Mouse (Mus musculus) midbrain, embryonic 12.5 days (tissue): ENCODE data around the gene Def8. TPM values are rescaled to one million over a fixed set of nuclear protein-coding genes. Genes with fewer than 3 reads are reported as not detected.
"Not testable (repeated sequence)": the region's sequence is repeated elsewhere in the genome, so short reads cannot be mapped to it uniquely, and the experiment has no call there.

Experiments used
- ATAC-seq: fragments of 200-750 bp; cut with Nextera tagmentation; 2 replicates; pipeline ENCODE4 v1.8.0; 2017; ENCODE audit warnings: low read depth, moderate TSS enrichment, moderate library complexity; ENCODE audit not compliant: low FRiP score
- H3K27ac ChIP-seq: fragments of 300-500 bp; sonication (generic); replicated peaks from 2 replicates; pipeline ENCODE4 v1.5.1; 2016; ENCODE audit warnings: mild to moderate bottlenecking
- H3K27me3 ChIP-seq: fragments of 300-500 bp; sonication (generic); 2 replicates; pipeline ENCODE4 v1.6.1; 2016; ENCODE audit warnings: mild to moderate bottlenecking
- H3K36me3 ChIP-seq: fragments of 300-500 bp; sonication (generic); 2 replicates; pipeline ENCODE4 v1.6.1; 2016
- H3K4me1 ChIP-seq: fragments of 300-500 bp; sonication (generic); 2 replicates; pipeline ENCODE4 v1.6.1; 2016
- H3K4me2 ChIP-seq: fragments of 300-500 bp; sonication (generic); replicated peaks from 2 replicates; pipeline ENCODE4 v1.6.1; 2016; ENCODE audit warnings: mild to moderate bottlenecking, moderate library complexity
- H3K4me3 ChIP-seq: fragments of 300-500 bp; sonication (generic); 2 replicates; pipeline ENCODE4 v1.5.1; 2016; ENCODE audit warnings: mild to moderate bottlenecking
- H3K9ac ChIP-seq: fragments of 300-500 bp; sonication (generic); replicated peaks from 2 replicates; pipeline ENCODE4 v1.6.1; 2016; ENCODE audit warnings: mild to moderate bottlenecking, moderate library complexity
- H3K9me3 ChIP-seq: fragments of 300-500 bp; sonication (generic); 2 replicates; pipeline ENCODE4 v1.6.1; 2016; ENCODE audit warnings: mild to moderate bottlenecking
- WGBS: fragments of 180-500 bp; shearing (Covaris S2); methylation state at CpG from one replicate; pipeline ENCODE4 v1.1.7; 2016; 5-methylcytosine and 5-hydroxymethylcytosine counted together
- polyA plus RNA-seq: library from polyadenylated mRNA; unstranded; fragments of >200 nt; fragmentation: Nextera tagmentation; extraction: Ambion mirVana; gene quantifications from 2 replicates; pipeline ENCODE4 v1.2.1, GENCODE M21; 2016

Def8 gene
- polyA plus RNA-seq, 1 experiment from 2014 or later = 44.0 TPM

DNA sequence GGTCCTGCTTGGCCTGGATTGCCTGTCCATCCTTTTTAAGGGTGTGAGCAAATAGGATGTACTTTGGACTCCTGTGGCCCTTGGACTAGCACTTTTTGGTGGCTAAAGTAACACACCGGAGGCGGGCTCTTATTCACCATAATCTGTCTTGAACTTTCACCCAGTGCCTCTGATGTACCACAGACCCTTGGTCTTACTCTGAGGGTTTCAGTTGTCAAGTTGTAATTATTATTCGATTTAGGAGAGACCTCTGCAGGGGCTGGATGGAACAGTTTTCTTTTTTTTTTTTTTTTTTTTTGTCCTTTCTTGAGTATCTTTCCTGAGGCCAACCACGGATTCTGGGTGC, 20.2 kb downstream of the Def8 start:
- ATAC-seq = peak; percentile 20; the same call in 1 of the 2 replicates
- Histone ChIP-seq H3K36me3 (peaks cover 5% of the 10 kb centered on the region; the same call in 1 of the 2 replicates), H3K9ac (peak overlapping the region; percentile 77), H3K4me2 (peak overlapping the region; percentile 70), H3K27me3 (no peaks in the 10 kb centered on the region), H3K9me3 (no peaks in the 10 kb centered on the region), H3K27ac (peak overlapping the region; percentile 77), H3K4me3 (peak overlapping the region; percentile 73), H3K4me1 (peaks cover 11% of the 10 kb centered on the region)
- WGBS = 27% methylated on average over 4 of the region's 4 CpGs

DNA sequence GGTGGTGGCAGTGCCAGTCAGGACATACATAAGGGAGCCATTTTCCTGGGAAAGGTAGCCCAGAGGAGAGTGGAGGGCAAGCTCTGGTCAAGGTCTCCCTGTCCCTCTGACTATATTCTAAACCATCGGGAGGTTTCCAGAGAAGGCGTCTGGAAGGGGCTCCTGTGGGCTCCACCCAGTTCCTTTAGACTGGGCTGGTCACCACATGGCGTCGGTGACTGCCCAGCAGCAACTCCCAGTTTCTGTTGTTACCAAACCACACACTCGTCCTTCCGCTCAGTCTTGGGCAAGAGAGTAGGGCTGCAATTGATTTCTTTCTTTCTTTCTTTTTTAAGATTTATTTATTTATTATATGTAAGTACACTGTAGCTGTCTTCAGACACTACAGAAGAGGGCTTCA, 20.8 kb downstream of the Def8 start:
- Histone ChIP-seq H3K4me1 (peaks cover 11% of the 10 kb centered on the region), H3K27me3 (no peaks in the 10 kb centered on the region), H3K9me3 (no peaks in the 10 kb centered on the region), H3K27ac (no peak overlapping the region), H3K36me3 (peaks cover 8% of the 10 kb centered on the region), H3K9ac (no peak overlapping the region), H3K4me3 (no peak overlapping the region), H3K4me2 (peak overlapping the region; percentile 70; the same call in 1 of the 2 replicates)
- 96% methylated on average over 6 of the region's 6 CpGs for WGBS
- ATAC-seq = no peak

DNA sequence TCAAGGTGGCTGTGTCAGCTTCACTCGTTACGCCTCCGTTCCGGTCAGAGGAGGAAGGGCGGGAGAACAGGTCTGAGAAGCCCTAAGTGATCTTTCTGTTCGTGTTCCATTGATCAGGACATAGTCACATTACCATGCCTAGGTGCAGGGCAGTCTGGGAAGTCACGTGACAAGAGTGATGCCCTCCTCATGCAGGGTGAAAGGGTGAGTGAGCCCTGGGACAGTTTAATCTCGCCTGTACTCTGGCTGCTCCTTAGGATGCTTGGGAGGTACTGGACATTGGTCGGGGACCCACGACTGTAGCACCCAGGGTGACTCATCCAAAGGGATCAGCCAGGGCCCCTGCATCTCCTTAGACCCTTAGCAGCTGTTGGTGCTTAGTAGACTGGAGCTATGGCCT, 22.7 kb downstream of the Def8 start:
- WGBS = 92% methylated on average over 10 of the region's 10 CpGs

DNA sequence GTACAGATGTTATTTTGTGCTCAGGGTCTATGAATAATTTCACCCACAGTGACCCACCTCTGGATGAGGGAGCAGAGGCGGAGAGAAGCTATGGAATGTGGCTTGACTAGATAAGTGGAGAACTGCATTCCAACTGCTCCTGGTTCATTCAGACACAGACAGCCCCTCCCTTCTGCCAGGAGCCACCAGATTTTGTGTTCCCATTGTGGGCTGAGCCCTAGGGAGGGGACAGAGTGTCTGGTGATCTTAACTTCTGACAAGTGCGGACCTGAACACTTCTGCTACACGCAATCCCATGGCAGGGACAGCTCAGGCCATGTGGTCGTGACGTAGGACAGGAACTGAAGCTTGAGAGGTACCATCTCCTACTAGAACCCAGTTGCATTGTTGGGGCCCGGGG, 23.5 kb downstream of the Def8 start:
- Histone ChIP-seq H3K27ac (no peak overlapping the region), H3K27me3 (no peaks in the 10 kb centered on the region), H3K9ac (no peak overlapping the region), H3K4me2 (no peak overlapping the region), H3K36me3 (peaks cover 20% of the 10 kb centered on the region), H3K4me1 (peaks cover 11% of the 10 kb centered on the region), H3K4me3 (no peak overlapping the region), H3K9me3 (no peaks in the 10 kb centered on the region)
- no peak for ATAC-seq
- WGBS = 92% methylated on average over 6 of the region's 6 CpGs

More for the DNA sequence above, 22.7 kb downstream of the Def8 start:
- H3K27ac ChIP-seq = no peak overlapping the region
- no peaks in the 10 kb centered on the region for H3K27me3 ChIP-seq
- H3K4me3 ChIP-seq = no peak overlapping the region
- no peak overlapping the region for H3K9ac ChIP-seq
- no peak for ATAC-seq
- H3K36me3 ChIP-seq = peaks cover 15% of the 10 kb centered on the region
- H3K9me3 ChIP-seq = no peaks in the 10 kb centered on the region
- no peak overlapping the region for H3K4me2 ChIP-seq
- H3K4me1 ChIP-seq = peaks cover 11% of the 10 kb centered on the region

DNA sequence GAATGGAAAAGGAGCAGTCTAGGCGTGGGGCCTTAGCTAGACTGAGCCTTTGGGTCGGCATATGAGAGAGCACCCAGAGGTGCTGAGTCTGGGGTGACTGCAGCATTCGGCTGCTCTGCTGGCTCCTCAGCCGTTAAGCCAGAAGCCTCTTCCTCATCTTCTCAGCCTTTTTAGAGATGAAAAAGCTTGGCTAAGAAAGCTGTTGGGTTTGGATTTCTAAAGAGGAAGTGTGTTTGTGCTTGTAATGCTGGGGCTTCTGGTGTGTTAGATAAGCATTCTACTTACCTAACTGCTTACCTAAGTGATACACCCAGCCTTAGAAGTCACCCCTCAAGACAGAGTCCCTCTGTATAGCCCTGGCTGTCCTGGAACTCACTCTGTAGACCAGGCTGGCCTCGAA, 27.5 kb downstream of the Def8 start:
- no peak overlapping the region for H3K4me2 ChIP-seq
- H3K27me3 ChIP-seq = no peaks in the 10 kb centered on the region
- no peak overlapping the region for H3K4me3 ChIP-seq
- H3K9me3 ChIP-seq = no peaks in the 10 kb centered on the region
- no peak for ATAC-seq
- H3K9ac ChIP-seq = no peak overlapping the region
- no peaks in the 10 kb centered on the region for H3K4me1 ChIP-seq
- peaks cover 52% of the 10 kb centered on the region for H3K36me3 ChIP-seq
- 89% methylated on average over 5 of the region's 5 CpGs for WGBS
- H3K27ac ChIP-seq = no peak overlapping the region

DNA sequence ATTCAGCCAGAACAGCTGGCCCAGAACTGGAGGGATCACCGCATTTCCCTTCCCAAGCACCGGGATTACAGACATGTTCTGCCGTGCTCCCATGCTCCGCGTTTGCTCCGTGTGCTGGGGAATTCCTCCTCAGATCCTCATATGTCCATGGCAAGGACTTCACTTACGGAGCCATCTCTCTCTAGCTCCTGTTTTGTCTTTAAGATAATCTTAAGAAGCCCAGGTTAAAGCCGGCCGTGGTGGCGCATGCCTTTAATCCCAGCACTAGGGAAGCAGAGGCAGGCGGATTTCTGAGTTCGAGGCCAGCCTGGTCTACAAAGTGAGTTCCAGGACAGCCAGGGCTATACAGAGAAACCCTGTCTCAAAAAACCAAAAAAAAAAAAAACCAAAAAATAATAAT, 28.4 kb downstream of the Def8 start:
- H3K4me2 ChIP-seq, H3K27ac ChIP-seq, H3K4me1 ChIP-seq, H3K27me3 ChIP-seq, H3K9me3 ChIP-seq, H3K9ac ChIP-seq, H3K4me3 ChIP-seq, ATAC-seq: not testable (repeated sequence)
- peaks cover 62% of the 10 kb centered on the region for H3K36me3 ChIP-seq
- WGBS = 96% methylated on average over 12 of the region's 12 CpGs

DNA sequence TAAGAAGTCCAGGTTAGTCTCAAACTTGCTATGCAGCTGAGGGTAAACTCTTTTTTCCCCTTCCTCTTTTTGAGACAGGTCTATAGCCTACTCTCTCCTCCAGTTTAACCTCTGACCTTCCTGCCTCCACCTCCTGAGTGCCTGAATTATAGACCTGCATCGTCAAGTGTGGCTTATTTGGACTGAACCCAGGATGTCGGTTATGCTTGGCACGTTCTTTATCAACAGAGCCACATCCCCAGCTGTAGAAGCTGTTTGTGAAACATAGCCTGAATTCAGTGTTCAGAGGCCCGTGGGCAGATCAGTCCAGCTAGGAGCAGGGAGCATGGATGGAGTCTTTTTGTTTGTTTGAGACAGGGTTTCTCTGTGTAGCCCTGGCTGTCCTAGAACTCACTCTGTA, 28.8 kb downstream of the Def8 start:
- no peak for ATAC-seq
- peaks cover 65% of the 10 kb centered on the region for H3K36me3 ChIP-seq

DNA sequence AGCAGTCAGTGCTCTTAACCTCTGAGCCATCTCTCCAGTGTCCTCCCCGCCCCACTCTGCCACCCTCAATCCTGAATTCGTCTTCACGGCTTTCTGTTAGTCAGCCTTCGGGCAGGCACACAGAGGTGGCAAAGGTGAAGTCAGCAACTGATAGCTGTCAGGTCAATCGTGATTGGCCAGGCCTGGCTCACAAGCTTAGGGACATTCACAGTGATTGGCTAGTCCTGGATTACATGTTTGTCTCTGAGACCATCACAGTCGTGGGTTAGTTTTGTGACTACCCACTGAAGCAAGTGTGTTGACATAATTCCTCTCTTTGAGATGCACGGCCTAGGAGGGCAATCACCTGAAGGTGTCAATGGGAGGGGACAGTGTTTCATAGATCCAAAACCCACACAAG, 30.0 kb downstream of the Def8 start:
- no peaks in the 10 kb centered on the region for H3K27me3 ChIP-seq
- no peaks in the 10 kb centered on the region for H3K4me1 ChIP-seq
- H3K36me3 ChIP-seq = peaks cover 73% of the 10 kb centered on the region
- WGBS = 86% methylated on average over 7 of the region's 7 CpGs
- H3K4me3 ChIP-seq = no peak overlapping the region
- H3K9me3 ChIP-seq = no peaks in the 10 kb centered on the region
- H3K9ac ChIP-seq = no peak overlapping the region
- ATAC-seq = no peak
- no peak overlapping the region for H3K4me2 ChIP-seq
- H3K27ac ChIP-seq = no peak overlapping the region

More for the DNA sequence above, 28.8 kb downstream of the Def8 start:
- no peaks in the 10 kb centered on the region for H3K4me1 ChIP-seq
- H3K27ac ChIP-seq = no peak overlapping the region
- H3K4me2 ChIP-seq = no peak overlapping the region
- no peak overlapping the region for H3K4me3 ChIP-seq
- H3K9me3 ChIP-seq = no peaks in the 10 kb centered on the region
- WGBS = 79% methylated on average over 4 of the region's 4 CpGs
- H3K27me3 ChIP-seq = no peaks in the 10 kb centered on the region
- H3K9ac ChIP-seq = no peak overlapping the region

DNA sequence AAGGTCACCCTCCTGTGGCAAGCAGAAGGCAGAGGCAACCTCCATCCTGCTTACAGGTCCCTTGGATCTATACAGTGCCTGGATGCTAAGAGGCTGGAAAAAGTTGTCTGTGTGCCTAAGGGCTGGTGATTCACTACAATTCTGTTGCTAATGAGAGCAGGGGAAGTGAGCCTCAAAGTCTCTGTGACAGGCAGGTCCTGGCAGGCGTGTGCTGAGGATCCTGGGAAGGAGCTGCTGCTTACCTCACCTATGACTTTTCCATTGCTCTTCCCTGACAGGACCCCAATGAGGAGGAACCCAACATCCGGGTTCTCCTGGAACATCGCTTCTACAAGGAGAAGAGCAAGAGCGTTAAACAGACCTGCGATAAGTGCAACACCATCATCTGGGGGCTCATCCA, 30.6 kb downstream of the Def8 start:
- Histone ChIP-seq H3K27ac (no peak overlapping the region), H3K36me3 (peaks cover 76% of the 10 kb centered on the region), H3K9me3 (no peaks in the 10 kb centered on the region), H3K4me3 (no peak overlapping the region), H3K27me3 (no peaks in the 10 kb centered on the region), H3K4me1 (no peaks in the 10 kb centered on the region), H3K9ac (no peak overlapping the region), H3K4me2 (no peak overlapping the region)
- 83% methylated on average over 5 of the region's 5 CpGs for WGBS
- no peak for ATAC-seq

DNA sequence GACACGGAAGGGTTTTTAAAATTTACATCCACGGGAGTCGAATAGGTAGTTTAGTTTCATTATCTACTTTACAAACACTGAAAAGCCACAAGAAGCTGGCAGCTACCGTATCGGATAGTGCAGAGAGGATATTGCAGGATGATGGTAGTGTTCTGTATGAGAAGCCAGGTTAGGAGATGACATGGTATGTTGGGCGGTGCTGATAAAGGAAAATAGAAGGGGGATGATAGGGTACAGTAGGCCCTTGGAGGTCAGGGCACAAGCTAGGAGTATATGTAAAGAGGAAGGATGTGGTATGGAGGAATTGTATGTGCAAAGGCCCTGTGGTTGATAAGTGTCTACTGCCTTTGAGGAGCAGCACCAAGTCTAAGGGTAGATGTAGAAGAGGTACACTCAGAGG, 31.2 kb downstream of the Def8 start:
- Histone ChIP-seq H3K4me1 (no peaks in the 10 kb centered on the region), H3K27ac (no peak overlapping the region), H3K4me2 (no peak overlapping the region), H3K9me3 (no peaks in the 10 kb centered on the region), H3K36me3 (peaks cover 76% of the 10 kb centered on the region), H3K27me3 (no peaks in the 10 kb centered on the region), H3K9ac (no peak overlapping the region), H3K4me3 (no peak overlapping the region)
- 92% methylated on average over 6 of the region's 6 CpGs for WGBS
- ATAC-seq = no peak

DNA sequence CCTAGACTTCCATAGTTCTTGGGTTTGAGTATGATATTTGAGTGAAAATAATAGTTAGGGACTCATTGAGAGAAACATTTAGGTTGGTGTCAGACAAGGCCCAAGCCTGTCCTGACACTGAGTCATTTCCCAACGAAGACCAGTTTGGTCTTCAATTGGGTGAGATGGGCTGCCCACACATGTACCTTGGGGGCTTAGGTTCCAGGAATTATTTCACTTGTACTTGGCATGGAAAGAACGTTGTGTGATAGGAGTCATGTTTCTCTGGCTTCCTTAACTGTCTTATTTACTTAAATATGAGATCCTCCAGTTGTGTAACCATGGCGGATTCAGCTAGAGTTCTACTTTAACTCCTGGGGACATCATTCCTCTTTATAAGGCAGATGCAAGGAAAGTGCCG, 40.3 kb downstream of the Def8 start:
- WGBS = 89% methylated on average over 4 of the region's 4 CpGs
- H3K36me3 ChIP-seq = peaks cover 47% of the 10 kb centered on the region
- no peak overlapping the region for H3K9ac ChIP-seq
- no peak for ATAC-seq
- H3K4me1 ChIP-seq = no peaks in the 10 kb centered on the region
- H3K27me3 ChIP-seq = no peaks in the 10 kb centered on the region
- no peaks in the 10 kb centered on the region for H3K9me3 ChIP-seq
- no peak overlapping the region for H3K27ac ChIP-seq
- H3K4me2 ChIP-seq = no peak overlapping the region
- H3K4me3 ChIP-seq = no peak overlapping the region

DNA sequence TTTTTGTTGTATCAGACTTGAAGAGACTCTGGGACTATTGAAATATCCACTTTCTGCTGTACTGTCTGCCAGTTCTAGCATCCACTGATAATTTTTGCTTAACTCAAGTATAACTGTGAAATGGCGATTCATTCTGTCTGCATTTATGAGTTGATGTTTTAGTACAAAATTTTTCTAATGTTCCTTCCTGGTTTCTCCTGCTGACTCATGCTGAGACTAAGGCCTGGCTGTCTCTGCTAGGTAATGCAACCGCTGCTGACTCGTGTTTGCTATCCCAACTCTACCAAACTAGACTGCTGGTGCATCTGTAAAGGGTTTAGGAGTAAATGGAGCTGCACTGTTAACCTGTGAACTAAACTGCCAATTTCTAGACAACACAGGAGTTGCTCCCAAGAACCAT, 44.1 kb downstream of the Def8 start:
- Histone ChIP-seq H3K9ac (no peak overlapping the region), H3K4me2 (no peak overlapping the region), H3K36me3 (peaks cover 9% of the 10 kb centered on the region; the same call in 1 of the 2 replicates), H3K27ac (no peak overlapping the region), H3K4me3 (no peak overlapping the region), H3K9me3 (no peaks in the 10 kb centered on the region), H3K27me3 (no peaks in the 10 kb centered on the region), H3K4me1 (no peaks in the 10 kb centered on the region)
- no peak for ATAC-seq
- 78% methylated on average over 3 of the region's 3 CpGs for WGBS

DNA sequence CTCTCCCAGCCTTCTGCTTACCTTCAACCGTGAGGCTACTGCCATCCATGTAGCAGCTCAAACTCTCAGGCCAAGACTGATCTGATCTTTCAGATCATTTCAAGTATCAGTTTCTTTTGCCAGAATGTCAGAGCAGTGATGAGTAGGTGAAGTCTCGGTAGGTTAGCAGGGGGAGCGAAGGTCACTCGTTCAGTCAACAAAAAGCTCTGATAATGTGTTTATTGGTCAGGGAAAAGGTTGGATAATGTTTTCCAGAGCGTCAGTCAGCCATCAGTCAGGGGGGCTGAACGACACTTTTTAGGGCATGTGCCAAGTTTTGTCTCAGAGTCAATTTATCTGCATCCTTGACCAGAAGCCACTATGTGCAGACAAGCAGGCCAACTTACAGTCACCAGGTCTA, 49.7 kb downstream of the Def8 start:
- not testable (repeated sequence) for H3K4me1 ChIP-seq, H3K9me3 ChIP-seq, H3K27me3 ChIP-seq, ATAC-seq, H3K27ac ChIP-seq, H3K36me3 ChIP-seq, H3K4me3 ChIP-seq, H3K4me2 ChIP-seq, H3K9ac ChIP-seq
- WGBS = 75% methylated on average over 6 of the region's 6 CpGs
